Mouse (Mus musculus): Measurements from ENCODE around the gene Tnpo2. TPM values are rescaled to one million over a fixed set of nuclear protein-coding genes. Genes with fewer than 3 reads are reported as not detected.

Gene Tnpo2
- polyA plus RNA-seq, 1 experiment from 2014 or later = 41.9 TPM

DNA sequence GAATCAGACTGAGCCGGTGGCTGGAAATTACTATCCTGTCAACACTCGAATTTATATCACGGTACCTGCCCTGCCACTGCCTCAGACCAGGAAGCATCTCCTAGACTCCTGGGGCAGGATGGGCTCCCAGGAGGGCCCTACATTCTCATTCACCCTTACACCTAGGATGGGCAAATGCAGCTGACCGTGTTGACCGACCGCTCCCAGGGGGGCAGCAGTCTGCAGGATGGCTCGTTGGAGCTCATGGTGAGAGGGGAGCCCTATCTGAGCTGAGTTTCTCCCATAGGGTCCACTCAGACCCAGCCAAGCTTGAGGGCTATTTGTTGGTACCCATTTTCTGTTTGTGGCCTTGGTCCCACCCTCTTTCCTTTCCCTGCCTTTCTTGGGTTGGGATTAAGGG is 58.9 kb downstream of the Tnpo2 start:
- WGBS = 93% methylated on average over 7 of the region's 7 CpGs

DNA sequence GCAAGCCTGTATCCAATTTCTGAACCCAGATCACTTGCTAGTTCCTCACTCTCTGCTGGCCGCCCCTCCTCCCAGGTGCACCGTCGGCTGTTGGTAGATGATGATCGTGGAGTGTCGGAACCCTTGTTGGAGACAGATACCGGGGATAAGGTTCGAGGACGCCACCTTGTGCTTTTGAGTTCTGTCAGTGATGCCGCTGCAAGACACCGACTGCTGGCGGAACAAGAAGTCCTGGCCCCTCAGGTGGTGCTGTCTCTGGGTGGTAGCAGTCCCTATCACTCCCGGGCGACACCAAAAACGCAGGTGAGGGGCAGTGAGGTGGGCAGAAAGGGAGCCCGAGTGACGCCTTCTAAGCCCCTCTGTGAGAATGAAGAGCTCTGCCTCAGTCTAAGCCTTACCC is 59.5 kb downstream of the Tnpo2 start:
- Histone ChIP-seq H3K9ac (no peak overlapping the region), H3K4me1 (no peaks in the 10 kb centered on the region), H3K27ac (no peak overlapping the region), H3K4me3 (no peak overlapping the region), H3K9me3 (replicated peaks) (no peaks in the 10 kb centered on the region), H3K36me3 (peaks cover 34% of the 10 kb centered on the region), H3K4me2 (replicated peaks) (no peak overlapping the region), H3K27me3 (no peaks in the 10 kb centered on the region)
- WGBS = 94% methylated on average over 16 of the region's 16 CpGs
- no peak for ATAC-seq (ENCODE audit: low FRiP score)

More for the DNA sequence above, 58.9 kb downstream of the Tnpo2 start:
- Histone ChIP-seq H3K9ac (no peak overlapping the region), H3K9me3 (replicated peaks) (no peaks in the 10 kb centered on the region), H3K36me3 (peaks cover 34% of the 10 kb centered on the region), H3K27me3 (no peaks in the 10 kb centered on the region), H3K4me3 (no peak overlapping the region), H3K4me1 (no peaks in the 10 kb centered on the region), H3K4me2 (replicated peaks) (no peak overlapping the region), H3K27ac (no peak overlapping the region)
- no peak for ATAC-seq (ENCODE audit: low FRiP score)

DNA sequence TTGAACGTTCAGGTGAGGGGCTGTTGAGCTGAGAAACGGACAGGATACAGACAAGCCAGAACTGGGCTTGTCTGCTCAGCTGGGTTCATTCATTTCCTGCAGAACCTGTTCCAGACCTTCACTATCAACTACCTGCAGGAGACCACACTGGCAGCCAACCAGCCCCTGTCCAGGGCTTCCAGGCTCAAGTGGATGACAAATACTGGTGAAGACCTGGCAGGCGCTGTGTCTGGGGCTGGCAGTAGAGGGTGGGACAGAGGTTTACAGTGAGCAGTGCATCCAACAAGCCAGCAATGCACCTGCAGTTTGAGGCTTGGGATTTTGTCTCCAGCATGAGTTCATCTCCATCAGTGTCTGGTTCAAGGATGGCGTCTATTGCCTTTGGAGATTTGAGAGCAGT is 60.1 kb downstream of the Tnpo2 start:
- no peak overlapping the region for H3K4me3 ChIP-seq
- H3K9me3 ChIP-seq (replicated peaks) = no peaks in the 10 kb centered on the region

GRCm38 (mm10) chr8:85100076-85100665 is 63.5 kb downstream of the Tnpo2 start:
- ATAC-seq (ENCODE audit: low FRiP score) = no peak
- Histone ChIP-seq H3K4me2 (replicated peaks) (no peak overlapping the region), H3K9me3 (replicated peaks) (no peaks in the 10 kb centered on the region), H3K4me1 (no peaks in the 10 kb centered on the region), H3K9ac (no peak overlapping the region), H3K36me3 (peaks cover 34% of the 10 kb centered on the region), H3K27ac (no peak overlapping the region), H3K27me3 (no peaks in the 10 kb centered on the region), H3K4me3 (no peak overlapping the region)
- 86% methylated on average over 4 of the region's 4 CpGs for WGBS

More for the DNA sequence above, 60.1 kb downstream of the Tnpo2 start:
- ATAC-seq (ENCODE audit: low FRiP score) = no peak
- Histone ChIP-seq H3K9ac (no peak overlapping the region), H3K27me3 (no peaks in the 10 kb centered on the region), H3K4me1 (no peaks in the 10 kb centered on the region), H3K4me2 (replicated peaks) (no peak overlapping the region), H3K36me3 (peaks cover 34% of the 10 kb centered on the region), H3K27ac (no peak overlapping the region)
- 88% methylated on average over 4 of the region's 4 CpGs for WGBS

Small RNA genes within 50 kb of the gene (microRNA-seq; reads per million reads assigned to microRNA genes)
- 1.9 reads per million for gene Mir7070

Other genes starting within 250 kb of the Tnpo2 start
- gene Nfix, start 236.6 kb upstream of the Tnpo2 start, polyA plus RNA-seq (2016; fragmentation: Nextera tagmentation; extraction: Ambion mirVana) = 11.6 and 14.2 TPM in 2 replicates
- gene Dand5, start 214.1 kb upstream of the Tnpo2 start, polyA plus RNA-seq (2016; fragmentation: Nextera tagmentation; extraction: Ambion mirVana) = 6.6 and 7.1 TPM in 2 replicates
- gene Gadd45gip1, start 205.4 kb upstream of the Tnpo2 start, polyA plus RNA-seq (2016; fragmentation: Nextera tagmentation; extraction: Ambion mirVana) = 35.7 and 38.6 TPM in 2 replicates
- gene Rad23a, start 196.2 kb upstream of the Tnpo2 start, polyA plus RNA-seq (2016; fragmentation: Nextera tagmentation; extraction: Ambion mirVana) = 88.8 and 101 TPM in 2 replicates
- gene Calr, start 190.0 kb upstream of the Tnpo2 start, polyA plus RNA-seq (2016; fragmentation: Nextera tagmentation; extraction: Ambion mirVana) = 792 and 820 TPM in 2 replicates
- gene Farsa, start 179.9 kb upstream of the Tnpo2 start, polyA plus RNA-seq (2016; fragmentation: Nextera tagmentation; extraction: Ambion mirVana) = 92.2 and 98.9 TPM in 2 replicates
- 37.2 TPM in 2 replicates for gene Syce2, start 164.8 kb upstream of the Tnpo2 start, polyA plus RNA-seq (2016; fragmentation: Nextera tagmentation; extraction: Ambion mirVana)
- 32.8 and 35.0 TPM in 2 replicates for gene Gcdh, start 143.0 kb upstream of the Tnpo2 start, polyA plus RNA-seq (2016; fragmentation: Nextera tagmentation; extraction: Ambion mirVana)
- gene Klf1, start 135.0 kb upstream of the Tnpo2 start, polyA plus RNA-seq (2016; fragmentation: Nextera tagmentation; extraction: Ambion mirVana) = 3.7 and 4.2 TPM in 2 replicates
- 7.6 and 8.6 TPM in 2 replicates for gene Dnase2a, start 128.4 kb upstream of the Tnpo2 start, polyA plus RNA-seq (2016; fragmentation: Nextera tagmentation; extraction: Ambion mirVana)
- 36.8 and 37.9 TPM in 2 replicates for gene Mast1, start 99.6 kb upstream of the Tnpo2 start, polyA plus RNA-seq (2016; fragmentation: Nextera tagmentation; extraction: Ambion mirVana)
- 1.5 and 1.6 TPM in 2 replicates for gene Rtbdn, start 89.9 kb upstream of the Tnpo2 start, polyA plus RNA-seq (2016; fragmentation: Nextera tagmentation; extraction: Ambion mirVana)
- not detected in 2 replicates for gene Gm49661, start 67.5 kb upstream of the Tnpo2 start, polyA plus RNA-seq (2016; fragmentation: Nextera tagmentation; extraction: Ambion mirVana)
- 1,088 and 1,187 TPM in 2 replicates for gene Prdx2, start 67.3 kb upstream of the Tnpo2 start, polyA plus RNA-seq (2016; fragmentation: Nextera tagmentation; extraction: Ambion mirVana)
- gene Rnaseh2a, start 67.1 kb upstream of the Tnpo2 start, polyA plus RNA-seq (2016; fragmentation: Nextera tagmentation; extraction: Ambion mirVana) = 77.4 and 77.9 TPM in 2 replicates
- 6.0 and 7.5 TPM in 2 replicates for gene Junb, start 58.2 kb upstream of the Tnpo2 start, polyA plus RNA-seq (2016; fragmentation: Nextera tagmentation; extraction: Ambion mirVana)
- gene Hook2, start 46.3 kb upstream of the Tnpo2 start, polyA plus RNA-seq (2016; fragmentation: Nextera tagmentation; extraction: Ambion mirVana) = 16.3 and 18.7 TPM in 2 replicates
- not detected in 2 replicates for gene Best2, start 22.4 kb upstream of the Tnpo2 start, polyA plus RNA-seq (2016; fragmentation: Nextera tagmentation; extraction: Ambion mirVana)
- 127 and 128 TPM in 2 replicates for gene Asna1, start 11.6 kb upstream of the Tnpo2 start, polyA plus RNA-seq (2016; fragmentation: Nextera tagmentation; extraction: Ambion mirVana)
- 162 and 174 TPM in 2 replicates for gene Trir, start 10.1 kb upstream of the Tnpo2 start, polyA plus RNA-seq (2016; fragmentation: Nextera tagmentation; extraction: Ambion mirVana)
- gene Fbxw9, start 23.1 kb downstream of the Tnpo2 start, polyA plus RNA-seq (2016; fragmentation: Nextera tagmentation; extraction: Ambion mirVana) = 42.4 and 43.6 TPM in 2 replicates
- 0.85 and 1.2 TPM in 2 replicates for gene Gm5741, start 31.1 kb downstream of the Tnpo2 start, polyA plus RNA-seq (2016; fragmentation: Nextera tagmentation; extraction: Ambion mirVana)
- gene Dhps, start 34.8 kb downstream of the Tnpo2 start, polyA plus RNA-seq (2016; fragmentation: Nextera tagmentation; extraction: Ambion mirVana) = 69.2 and 76.9 TPM in 2 replicates
- gene Wdr83os, start 43.8 kb downstream of the Tnpo2 start, polyA plus RNA-seq (2016; fragmentation: Nextera tagmentation; extraction: Ambion mirVana) = 93.6 and 108 TPM in 2 replicates
- gene Wdr83, start 44.4 kb downstream of the Tnpo2 start, polyA plus RNA-seq (2016; fragmentation: Nextera tagmentation; extraction: Ambion mirVana) = 46.0 and 48.4 TPM in 2 replicates
- gene Man2b1, start 46.4 kb downstream of the Tnpo2 start, polyA plus RNA-seq (2016; fragmentation: Nextera tagmentation; extraction: Ambion mirVana) = 19.7 and 22.4 TPM in 2 replicates
- 1.7 and 2.7 TPM in 2 replicates for gene Zfp791, start 86.2 kb downstream of the Tnpo2 start, polyA plus RNA-seq (2016; fragmentation: Nextera tagmentation; extraction: Ambion mirVana)
- 0.09 TPM in 1 of 2 replicates, not detected in the other for gene Cks1brt, start 115.0 kb downstream of the Tnpo2 start, polyA plus RNA-seq (2016; fragmentation: Nextera tagmentation; extraction: Ambion mirVana)
- not detected in 2 replicates for gene Olfr371, start 189.1 kb downstream of the Tnpo2 start, polyA plus RNA-seq (2016; fragmentation: Nextera tagmentation; extraction: Ambion mirVana)